Mouse (Mus musculus) right cerebral cortex, postnatal 14 days (tissue): ENCODE results near the gene Smu1.
A peak's percentile ranks its signal among the peaks of the same experiment; 100 is the strongest.
"Not testable (repeated sequence)": the region's sequence is repeated elsewhere in the genome, so short reads cannot be mapped to it uniquely, and the experiment has no call there.

Experiments used
- DNase-seq: peaks from one replicate; pipeline ENCODE4 v3.0.0; 2022

The Smu1 gene

DNA sequence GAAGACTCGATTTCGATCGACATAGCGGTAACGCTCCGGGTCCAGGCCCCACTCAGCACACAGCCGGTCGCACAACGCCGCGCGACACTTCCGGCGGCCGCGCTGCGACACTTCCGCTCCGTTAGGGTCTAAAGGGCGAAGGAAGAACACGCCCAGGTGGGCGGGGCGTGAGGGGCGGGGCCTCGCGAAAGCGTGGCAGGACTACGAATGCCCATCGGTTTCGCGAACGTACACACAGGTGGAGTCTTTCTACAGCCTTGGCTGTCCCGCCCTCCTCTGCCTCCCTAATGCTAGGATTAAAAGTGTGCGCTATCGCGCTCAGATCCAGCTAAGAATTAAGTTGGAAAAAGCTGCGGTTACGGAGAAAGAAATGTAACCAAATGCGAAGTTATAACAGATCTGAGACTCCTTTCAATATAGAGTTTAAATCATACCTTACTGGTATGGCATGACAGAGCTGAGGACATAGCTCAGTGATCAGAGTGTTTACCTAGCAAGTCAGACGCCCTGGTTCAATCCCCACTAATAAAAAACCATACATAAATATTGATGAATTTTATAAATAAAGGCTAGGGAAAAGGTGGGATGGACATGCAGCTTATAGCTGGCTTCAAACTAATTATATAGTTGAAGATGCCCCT lies at the start of gene Smu1:
Smu1 (minus strand) TSS at position 144 of the 641 bp plus-strand sequence.
- peak; percentile 96 for DNase-seq

- DNase-seq, result no peak
Observed at GRCm38 (mm10) chr4:40807382-40807781, 49.7 kb upstream of the Smu1 start.

- DNase-seq, result no peak
Observed at GRCm38 (mm10) chr4:40805401-40805800, 47.7 kb upstream of the Smu1 start.

DNA sequence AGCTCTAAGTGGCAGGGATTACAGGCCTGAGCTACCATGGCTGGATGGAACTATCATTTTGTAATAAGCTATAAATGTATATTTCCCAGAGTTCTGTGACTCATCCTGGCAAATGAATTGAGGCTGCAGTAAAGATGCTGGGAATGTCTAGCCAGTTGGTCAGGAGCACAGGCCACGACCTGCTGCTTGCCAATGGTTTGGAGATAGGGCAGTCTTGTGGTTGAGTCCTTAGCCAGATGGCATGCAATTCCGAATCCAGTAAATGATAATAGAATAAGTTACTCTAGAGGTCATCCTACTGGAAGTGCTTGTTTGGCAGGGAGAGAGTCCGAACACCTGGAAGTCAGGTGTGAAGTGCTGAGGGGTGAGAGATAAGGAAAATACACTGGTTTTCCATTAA lies 45.1 kb upstream of the Smu1 start:
- DNase-seq, result no peak

GRCm38 (mm10) chr4:40801908-40802307 lies 44.2 kb upstream of the Smu1 start:
- no peak for DNase-seq

- no peak for DNase-seq
Observed at GRCm38 (mm10) chr4:40800873-40801272, 43.1 kb upstream of the Smu1 start.

DNA sequence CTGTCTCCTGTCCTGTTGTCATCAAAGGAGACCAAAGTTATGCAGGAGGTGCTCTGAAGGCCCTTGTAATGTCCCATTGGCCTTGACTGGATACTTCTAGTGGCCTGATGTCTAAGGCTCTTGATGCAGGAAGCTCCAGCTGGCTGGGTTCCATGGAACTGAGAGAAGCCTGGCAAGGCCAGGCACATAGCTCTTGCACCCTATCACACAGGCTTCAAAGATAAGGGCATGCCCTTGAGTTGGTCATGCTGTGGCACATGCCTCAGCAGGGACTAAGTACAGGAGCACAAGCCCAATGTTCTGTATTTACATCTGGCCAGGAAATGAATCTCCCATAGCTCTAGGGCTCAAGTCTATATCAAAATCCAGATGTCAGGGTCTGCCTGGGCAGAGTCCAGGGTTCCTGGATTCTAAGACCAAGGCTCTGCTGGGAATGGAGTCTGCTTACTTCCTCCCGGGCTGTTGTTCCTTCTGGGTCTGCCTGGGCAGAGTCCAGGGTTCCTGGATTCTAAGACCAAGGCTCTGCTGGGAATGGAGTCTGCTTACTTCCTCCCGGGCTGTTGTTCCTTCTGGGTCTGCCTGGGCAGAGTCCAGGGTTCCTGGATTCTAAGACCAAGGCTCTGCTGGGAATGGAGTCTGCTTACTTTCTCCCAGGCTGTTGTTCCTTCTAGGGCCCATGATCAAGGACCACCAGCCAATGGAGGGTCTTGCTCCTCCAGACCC lies 41.3 kb upstream of the Smu1 start:
- not testable (repeated sequence) for DNase-seq

DNA sequence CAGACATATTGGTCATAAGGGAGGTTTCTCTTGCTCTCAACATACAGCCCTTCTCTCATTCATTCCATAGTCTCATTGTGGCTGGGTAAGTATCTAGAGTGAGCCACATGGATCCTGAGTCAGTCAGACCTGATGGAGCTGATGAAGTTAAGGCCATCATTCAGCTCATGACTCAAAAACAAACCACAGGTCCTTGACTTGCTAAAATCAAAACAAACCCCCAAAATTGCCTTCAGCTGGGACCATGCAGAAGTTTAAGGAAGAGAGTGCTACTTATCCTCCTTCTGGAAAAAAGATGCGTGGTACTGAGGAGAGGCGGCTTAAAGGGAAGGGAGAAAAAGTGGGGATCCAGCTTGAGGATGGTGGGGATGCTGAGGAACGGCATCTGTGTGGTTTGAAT lies 38.0 kb upstream of the Smu1 start:
- DNase-seq, result no peak

GRCm38 (mm10) chr4:40794320-40794719 lies 36.6 kb upstream of the Smu1 start:
- DNase-seq, result no peak

DNA sequence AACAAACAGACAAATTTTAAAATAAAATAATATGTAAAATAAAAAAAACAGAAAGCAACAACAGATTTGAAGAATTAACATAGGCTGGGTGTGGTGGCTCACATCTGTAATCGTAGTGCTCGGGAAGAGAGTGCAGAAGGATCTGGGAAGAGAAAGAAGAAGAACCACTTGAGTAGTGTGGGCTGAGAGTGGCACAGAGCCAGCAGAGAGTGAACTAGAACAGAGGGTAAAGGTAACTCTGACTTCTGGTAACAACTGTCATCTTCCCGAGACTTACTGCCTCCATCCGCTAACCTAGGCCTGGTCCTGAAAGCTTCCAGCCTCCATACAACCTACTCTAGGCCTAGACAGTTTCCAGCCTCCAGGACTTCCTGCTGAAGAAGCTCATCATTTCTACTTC lies 33.5 kb upstream of the Smu1 start:
- no peak for DNase-seq

GRCm38 (mm10) chr4:40786578-40786977 lies 28.9 kb upstream of the Smu1 start:
- DNase-seq, result no peak

DNA sequence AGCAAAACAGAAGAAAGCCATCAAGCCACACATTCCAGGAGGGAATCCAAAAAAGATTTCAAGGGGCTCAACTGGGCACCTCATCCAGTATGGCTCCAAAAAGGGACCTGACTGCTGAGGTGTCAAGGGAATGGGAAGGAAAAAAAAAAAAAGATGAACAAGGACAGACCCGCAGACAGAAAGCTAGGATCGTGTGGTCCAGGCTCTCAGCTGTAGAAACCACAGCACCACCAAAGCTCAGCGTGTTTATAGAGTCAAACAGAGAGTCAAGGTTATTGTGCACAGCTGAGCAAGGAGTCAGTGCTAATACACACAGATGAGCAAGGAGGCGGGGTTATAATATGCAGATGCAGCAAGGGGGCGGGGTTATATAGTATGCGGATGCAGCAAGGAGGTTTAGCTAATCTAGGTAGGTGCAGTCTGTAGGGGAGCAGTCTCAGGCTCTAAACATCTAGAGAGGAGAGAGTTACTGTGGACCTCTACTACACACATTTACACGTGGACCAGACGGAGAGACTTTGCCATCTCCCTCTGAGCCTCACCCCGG lies 28.0 kb upstream of the Smu1 start:
- no peak for DNase-seq

DNA sequence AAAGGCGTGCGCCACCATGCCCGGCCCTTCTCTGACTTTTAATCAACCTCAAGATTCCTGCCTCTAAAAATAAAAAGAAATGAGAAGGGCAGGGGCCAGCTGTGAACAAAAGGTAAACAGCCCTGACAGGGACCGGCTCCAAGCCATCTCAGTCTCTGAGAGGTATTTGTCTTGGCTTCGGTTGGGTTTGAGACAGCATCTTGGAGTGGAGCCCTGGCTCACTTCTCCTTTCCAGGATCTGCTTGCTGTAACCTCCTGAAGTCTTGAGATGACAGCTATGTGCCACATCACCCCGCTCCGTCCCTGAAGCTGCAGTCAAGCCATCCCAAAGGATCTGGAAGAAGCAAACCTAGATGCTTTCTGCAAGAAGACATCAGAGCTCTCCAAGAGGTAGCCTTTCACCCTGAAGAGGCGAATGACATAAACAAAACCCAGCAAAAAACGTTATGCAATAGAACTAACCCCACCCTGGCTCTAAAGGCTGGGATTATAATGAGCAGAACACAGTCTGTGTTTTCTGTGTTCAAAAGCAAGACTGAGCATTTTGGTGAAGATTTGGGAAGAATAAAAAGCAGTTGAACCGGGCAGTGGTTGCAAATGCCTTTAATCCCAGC lies 26.9 kb upstream of the Smu1 start:
- DNase-seq, result no peak

GRCm38 (mm10) chr4:40783049-40783448 lies 25.3 kb upstream of the Smu1 start:
- DNase-seq, result no peak

DNA sequence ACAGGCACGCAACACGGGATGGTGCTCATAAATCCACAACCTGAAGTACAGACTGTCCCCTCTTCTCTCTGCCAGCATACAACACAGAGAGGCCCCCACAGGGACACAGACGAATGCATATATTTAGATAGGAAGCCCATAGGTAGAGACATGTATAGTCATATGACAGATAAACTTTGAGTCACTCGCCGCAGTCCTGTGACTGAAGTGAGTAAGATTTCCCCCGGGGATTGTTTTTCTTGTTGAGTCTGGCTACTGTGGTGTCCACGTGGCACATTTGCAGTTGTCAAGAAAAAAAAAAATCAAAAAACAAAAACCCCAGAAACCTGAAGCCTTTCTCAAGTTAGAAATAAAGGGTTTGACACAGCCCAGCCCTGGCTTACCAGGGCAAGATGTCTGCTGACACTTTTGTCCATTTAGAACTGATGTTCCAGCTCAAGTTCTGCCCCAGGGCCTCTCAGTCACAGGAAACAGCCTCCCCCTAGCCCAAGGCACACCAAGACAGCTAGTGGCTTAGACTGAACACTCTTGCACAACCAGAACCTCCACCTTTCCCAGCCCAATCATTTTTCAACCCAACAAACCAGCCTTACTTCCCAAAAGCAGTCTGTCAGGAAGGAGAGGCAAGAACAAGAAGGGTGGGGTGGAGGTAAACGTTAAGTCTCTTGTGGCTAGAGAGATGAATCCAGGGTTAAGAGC lies 24.2 kb upstream of the Smu1 start:
- no peak for DNase-seq

GRCm38 (mm10) chr4:40781143-40781542 lies 23.4 kb upstream of the Smu1 start:
- DNase-seq, result no peak

DNA sequence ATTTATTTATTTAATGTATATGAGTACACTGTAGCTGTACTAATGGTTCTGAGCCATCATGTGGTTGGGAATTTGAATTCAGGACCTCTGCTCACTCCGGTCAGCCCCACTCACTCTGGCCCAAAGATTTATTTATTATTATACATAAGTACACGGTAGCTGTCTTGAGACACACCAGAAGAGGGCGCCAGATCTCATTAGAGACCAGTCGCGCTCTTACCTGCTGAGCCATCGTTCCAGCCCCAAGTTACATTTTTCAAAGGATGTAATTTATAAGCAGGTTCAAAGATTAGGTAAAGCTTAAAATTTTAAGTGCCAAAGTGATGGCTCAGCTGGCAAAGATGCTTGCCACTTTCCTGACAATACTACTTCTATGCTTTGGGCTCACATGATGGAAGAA lies 20.9 kb upstream of the Smu1 start:
- DNase-seq, result peak; percentile 25

GRCm38 (mm10) chr4:40777116-40777515 lies 19.4 kb upstream of the Smu1 start:
- DNase-seq, result no peak

- DNase-seq, result no peak
Observed at GRCm38 (mm10) chr4:40776416-40776815, 18.7 kb upstream of the Smu1 start.

- DNase-seq, result peak; percentile 67
Observed at GRCm38 (mm10) chr4:40774279-40775259, 16.8 kb upstream of the Smu1 start.

- DNase-seq, result no peak
Observed at GRCm38 (mm10) chr4:40759876-40760275, 2.2 kb upstream of the Smu1 start.

- peak; percentile 16 for DNase-seq
Observed at GRCm38 (mm10) chr4:40757157-40757779, 455 bp downstream of the Smu1 start.
